Mouse (Mus musculus) embryonic fibroblast, embryonic 13.5 days (primary cell): ENCODE results near the gene Slco4a1.

Experiments used
- CTCF ChIP-seq: IDR thresholded peaks from 2 replicates; pipeline ENCODE4 v1.5.1; 2011; ENCODE audit warnings: mild to moderate bottlenecking, control low read depth, low read length, moderate library complexity, borderline replicate concordance; ENCODE audit not compliant: insufficient read depth
- POLR2A ChIP-seq: IDR thresholded peaks from 2 replicates; pipeline ENCODE4 v1.6.1; 2011; ENCODE audit warnings: low read depth, mild to moderate bottlenecking, control low read depth, low read length, moderate library complexity

DNA sequence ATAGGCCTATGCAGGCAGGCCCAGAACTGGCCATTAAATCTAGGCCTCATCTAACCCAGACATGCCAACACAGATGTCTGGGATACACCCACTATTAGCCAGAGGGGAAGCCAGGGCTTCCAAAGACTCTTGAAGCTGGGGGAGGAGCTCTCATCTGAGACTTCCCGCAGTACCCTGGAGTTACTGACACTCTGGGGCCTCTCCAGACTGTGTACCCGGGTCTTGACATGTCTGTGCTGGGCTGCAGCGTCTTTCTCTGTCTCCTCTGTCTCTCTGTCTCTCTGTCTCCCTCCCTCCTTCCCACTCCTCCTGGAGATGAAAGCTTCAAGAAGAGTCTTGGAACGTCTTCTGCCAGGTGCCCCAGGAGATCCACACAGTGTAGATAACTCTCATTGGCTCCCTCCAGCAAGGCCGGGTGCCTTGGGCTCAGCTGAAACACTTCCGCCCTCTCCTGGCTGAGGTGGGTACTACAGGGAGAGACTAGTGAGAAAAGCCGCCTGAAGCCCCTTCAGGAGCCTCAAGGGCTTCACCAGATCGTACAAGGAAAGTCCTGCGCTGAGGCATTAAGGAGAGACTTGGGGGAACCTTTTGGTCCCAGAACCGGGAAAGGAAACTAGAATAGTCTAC, 23.9 kb upstream of the Slco4a1 start:
- no peak for TF ChIP-seq POLR2A
- TF ChIP-seq CTCF = peak; percentile 72
